Mouse (Mus musculus): ENCODE results near the gene Isg15. TPM values are rescaled to one million over a fixed set of nuclear protein-coding genes. Genes with fewer than 3 reads are reported as not detected.

Gene Isg15
- polyA plus RNA-seq, 1 experiment: 0.35 TPM

GRCm38 (mm10) chr4:156192421-156193199, 8.0 kb downstream of the Isg15 start:
- no peak for TF ChIP-seq CTCF (IDR thresholded peaks at IDR 0.05; ENCODE audit: control insufficient read depth, insufficient read depth, insufficient replicate concordance, low read depth, low read length)
- no peak for TF ChIP-seq POLR2A (IDR thresholded peaks at IDR 0.05; ENCODE audit: control insufficient read depth, low read depth, low read length)
- Histone ChIP-seq H3K4me1 (ENCODE audit: control insufficient read depth, insufficient read depth, low read length) (peaks cover 2% of the 10 kb centered on the region; the same call in 1 of the 2 replicates), H3K27ac (ENCODE audit: control insufficient read depth, insufficient read depth, low read depth, low read length) (no peak overlapping the region), H3K27me3 (ENCODE audit: control insufficient read depth, insufficient read depth, low read length) (no peaks in the 10 kb centered on the region), H3K36me3 (ENCODE audit: control insufficient read depth, insufficient read depth, low read length) (no peaks in the 10 kb centered on the region), H3K4me3 (ENCODE audit: control insufficient read depth, low read depth, low read length) (no peak overlapping the region)

- no peak for TF ChIP-seq CTCF (IDR thresholded peaks at IDR 0.05; ENCODE audit: control insufficient read depth, insufficient read depth, insufficient replicate concordance, low read depth, low read length)
- no peak for TF ChIP-seq POLR2A (IDR thresholded peaks at IDR 0.05; ENCODE audit: control insufficient read depth, low read depth, low read length)
- Histone ChIP-seq H3K27me3 (ENCODE audit: control insufficient read depth, insufficient read depth, low read length) (no peaks in the 10 kb centered on the region), H3K36me3 (ENCODE audit: control insufficient read depth, insufficient read depth, low read length) (no peaks in the 10 kb centered on the region), H3K27ac (ENCODE audit: control insufficient read depth, insufficient read depth, low read depth, low read length) (no peak overlapping the region), H3K4me3 (ENCODE audit: control insufficient read depth, low read depth, low read length) (no peak overlapping the region), H3K4me1 (ENCODE audit: control insufficient read depth, insufficient read depth, low read length) (no peaks in the 10 kb centered on the region)
Measured at GRCm38 (mm10) chr4:156188811-156189323, 11.8 kb downstream of the Isg15 start.

GRCm38 (mm10) chr4:156188162-156188810, 12.3 kb downstream of the Isg15 start:
- no peak overlapping the region for H3K4me3 ChIP-seq (ENCODE audit: control insufficient read depth, low read depth, low read length)
- no peaks in the 10 kb centered on the region for H3K36me3 ChIP-seq (ENCODE audit: control insufficient read depth, insufficient read depth, low read length)
- H3K4me1 ChIP-seq (ENCODE audit: control insufficient read depth, insufficient read depth, low read length): no peaks in the 10 kb centered on the region
- no peaks in the 10 kb centered on the region for H3K27me3 ChIP-seq (ENCODE audit: control insufficient read depth, insufficient read depth, low read length)
- TF ChIP-seq CTCF (IDR thresholded peaks at IDR 0.05; ENCODE audit: control insufficient read depth, insufficient read depth, insufficient replicate concordance, low read depth, low read length) (no peak), POLR2A (IDR thresholded peaks at IDR 0.05; ENCODE audit: control insufficient read depth, low read depth, low read length) (no peak)
- H3K27ac ChIP-seq (ENCODE audit: control insufficient read depth, insufficient read depth, low read depth, low read length): no peak overlapping the region

- Histone ChIP-seq H3K4me1 (ENCODE audit: control insufficient read depth, insufficient read depth, low read length) (no peaks in the 10 kb centered on the region), H3K27ac (ENCODE audit: control insufficient read depth, insufficient read depth, low read depth, low read length) (no peak overlapping the region), H3K36me3 (ENCODE audit: control insufficient read depth, insufficient read depth, low read length) (no peaks in the 10 kb centered on the region)
Measured at GRCm38 (mm10) chr4:156185950-156186850, 14.4 kb downstream of the Isg15 start.

GRCm38 (mm10) chr4:156185456-156185949, 15.1 kb downstream of the Isg15 start:
- no peaks in the 10 kb centered on the region for H3K27me3 ChIP-seq (ENCODE audit: control insufficient read depth, insufficient read depth, low read length)
- no peaks in the 10 kb centered on the region for H3K4me1 ChIP-seq (ENCODE audit: control insufficient read depth, insufficient read depth, low read length)
- H3K36me3 ChIP-seq (ENCODE audit: control insufficient read depth, insufficient read depth, low read length): no peaks in the 10 kb centered on the region
- TF ChIP-seq CTCF (IDR thresholded peaks at IDR 0.05; ENCODE audit: control insufficient read depth, insufficient read depth, insufficient replicate concordance, low read depth, low read length) (no peak), POLR2A (IDR thresholded peaks at IDR 0.05; ENCODE audit: control insufficient read depth, low read depth, low read length) (no peak)
- no peak overlapping the region for H3K4me3 ChIP-seq (ENCODE audit: control insufficient read depth, low read depth, low read length)
- no peak overlapping the region for H3K27ac ChIP-seq (ENCODE audit: control insufficient read depth, insufficient read depth, low read depth, low read length)

More at GRCm38 (mm10) chr4:156185950-156186850, 14.4 kb downstream of the Isg15 start:
- H3K4me3 ChIP-seq (ENCODE audit: control insufficient read depth, low read depth, low read length): no peak overlapping the region
- TF ChIP-seq POLR2A (IDR thresholded peaks at IDR 0.05; ENCODE audit: control insufficient read depth, low read depth, low read length) (no peak), CTCF (IDR thresholded peaks at IDR 0.05; ENCODE audit: control insufficient read depth, insufficient read depth, insufficient replicate concordance, low read depth, low read length) (no peak)
- no peaks in the 10 kb centered on the region for H3K27me3 ChIP-seq (ENCODE audit: control insufficient read depth, insufficient read depth, low read length)

GRCm38 (mm10) chr4:156184291-156184954, 16.2 kb downstream of the Isg15 start:
- H3K4me1 ChIP-seq (ENCODE audit: control insufficient read depth, insufficient read depth, low read length): no peaks in the 10 kb centered on the region
- H3K27me3 ChIP-seq (ENCODE audit: control insufficient read depth, insufficient read depth, low read length): no peaks in the 10 kb centered on the region
- TF ChIP-seq POLR2A (IDR thresholded peaks at IDR 0.05; ENCODE audit: control insufficient read depth, low read depth, low read length) (no peak), CTCF (IDR thresholded peaks at IDR 0.05; ENCODE audit: control insufficient read depth, insufficient read depth, insufficient replicate concordance, low read depth, low read length) (no peak)
- no peak overlapping the region for H3K27ac ChIP-seq (ENCODE audit: control insufficient read depth, insufficient read depth, low read depth, low read length)
- no peaks in the 10 kb centered on the region for H3K36me3 ChIP-seq (ENCODE audit: control insufficient read depth, insufficient read depth, low read length)
- no peak overlapping the region for H3K4me3 ChIP-seq (ENCODE audit: control insufficient read depth, low read depth, low read length)
